Mouse (Mus musculus): ENCODE results near the gene Pnkp. TPM values are rescaled to one million over a fixed set of nuclear protein-coding genes. Genes with fewer than 3 reads are reported as not detected.

Pnkp gene
- polyA plus RNA-seq, 1 experiment from 2014 or later: 29.7 TPM

DNA sequence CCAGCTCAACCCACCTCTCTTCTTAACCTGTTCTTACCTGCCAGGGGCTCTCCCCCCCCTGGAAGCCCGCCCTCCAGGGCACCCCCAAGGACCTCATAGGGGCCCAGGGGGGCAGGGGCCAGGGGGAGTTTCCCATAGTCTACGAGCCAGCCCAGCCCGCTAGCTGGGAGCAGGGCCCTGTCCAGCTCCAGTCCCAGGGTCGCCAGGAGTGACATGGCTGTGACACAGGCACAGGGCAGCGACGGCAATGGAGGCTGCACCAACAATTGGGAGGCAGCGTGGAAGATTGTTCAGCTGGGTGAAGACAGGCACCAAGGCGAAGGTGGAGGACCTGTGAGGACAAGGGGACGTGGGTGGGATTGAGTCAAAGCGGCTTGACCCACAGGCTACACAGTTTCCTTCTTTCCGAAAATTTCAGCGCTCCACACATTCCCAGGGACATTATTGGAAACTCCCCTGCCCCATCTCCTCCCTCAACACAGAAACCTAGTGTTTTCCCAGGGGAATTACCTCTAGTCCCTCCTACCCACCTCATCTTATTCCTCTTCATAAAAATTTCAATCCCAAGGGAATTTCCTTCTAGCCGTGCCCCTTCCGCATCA is 41.9 kb upstream of the Pnkp start:
- no peak for DNase-seq (ENCODE audit: low spot score)
- Histone ChIP-seq H3K4me2 (ENCODE audit: low read length) (peak overlapping the region; percentile 60), H3K27me3 (replicated peaks; ENCODE audit: control insufficient read depth, insufficient read depth, low read length) (no peaks in the 10 kb centered on the region), H3K27ac (ENCODE audit: low read depth) (0 out of 2 replicates have a peak overlapping the region, but pooled peaks have one; percentile 97), H3K4me3 (ENCODE audit: low read depth, low read length) (peak overlapping the region; percentile 83), H3K36me3 (ENCODE audit: control insufficient read depth, insufficient read depth, low read length) (peaks cover 14% of the 10 kb centered on the region; the same call in 1 of the 2 replicates), H3K9ac (ENCODE audit: low read length) (peak overlapping the region; percentile 87), H3K9me3 (ENCODE audit: control insufficient read depth, low read length) (no peaks in the 10 kb centered on the region), H3K4me1 (replicated peaks; ENCODE audit: control insufficient read depth, insufficient read depth, low read length) (peaks cover 25% of the 10 kb centered on the region)
- 0 out of 2 replicates have a peak, but pooled peaks have one; percentile 1 for ATAC-seq (replicated peaks; ENCODE audit: low FRiP score, low TSS enrichment, low read depth)
- WGBS: 37% methylated on average over 14 of the region's 14 CpGs

DNA sequence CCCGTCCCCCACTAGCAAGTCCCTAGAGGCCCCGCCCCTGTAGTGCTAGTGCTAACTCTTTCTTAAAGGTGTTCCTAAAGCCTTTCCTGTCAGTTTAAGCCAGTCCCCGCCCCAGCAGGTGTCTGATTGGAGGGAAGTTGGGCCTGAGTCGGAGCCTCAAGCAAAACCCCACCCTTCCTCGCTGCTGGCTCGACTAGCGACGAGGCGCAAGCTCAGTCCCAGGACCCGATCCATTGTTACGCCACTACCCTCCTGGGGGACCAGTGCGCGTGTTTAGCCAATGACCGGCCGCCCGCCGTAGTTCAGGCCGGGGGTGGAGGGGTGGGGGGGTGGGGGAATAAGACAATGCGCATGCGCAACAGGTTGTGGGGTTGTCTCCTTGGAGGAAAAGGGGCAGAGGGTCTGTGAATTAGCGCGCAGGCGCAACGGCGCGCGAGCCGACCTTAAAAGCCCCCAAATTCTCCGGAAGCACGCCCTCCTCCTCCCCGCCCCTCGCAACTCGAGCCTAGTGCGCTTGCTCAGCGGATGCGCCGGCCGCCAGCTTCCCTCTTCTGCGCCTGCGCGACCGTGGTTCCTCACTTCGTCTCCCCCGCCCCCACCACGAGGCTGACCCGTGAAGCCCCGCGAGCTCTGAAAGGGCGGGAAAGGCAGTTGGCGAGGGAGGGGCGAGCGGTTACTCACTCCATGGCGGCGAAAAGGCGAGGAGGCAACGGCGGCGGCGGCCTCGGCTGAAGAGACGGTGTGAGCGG is 41.0 kb upstream of the Pnkp start, which contains the start of the genes Nup62 and Il4i1:
Gene Nup62, plus strand, starts transcription at position 368 of the 749 bp plus-strand sequence.
Gene Il4i1, plus strand, starts transcription at position 667 of the 749 bp plus-strand sequence.
- under 1% methylated on average over 60 of the region's 62 CpGs for WGBS

DNA sequence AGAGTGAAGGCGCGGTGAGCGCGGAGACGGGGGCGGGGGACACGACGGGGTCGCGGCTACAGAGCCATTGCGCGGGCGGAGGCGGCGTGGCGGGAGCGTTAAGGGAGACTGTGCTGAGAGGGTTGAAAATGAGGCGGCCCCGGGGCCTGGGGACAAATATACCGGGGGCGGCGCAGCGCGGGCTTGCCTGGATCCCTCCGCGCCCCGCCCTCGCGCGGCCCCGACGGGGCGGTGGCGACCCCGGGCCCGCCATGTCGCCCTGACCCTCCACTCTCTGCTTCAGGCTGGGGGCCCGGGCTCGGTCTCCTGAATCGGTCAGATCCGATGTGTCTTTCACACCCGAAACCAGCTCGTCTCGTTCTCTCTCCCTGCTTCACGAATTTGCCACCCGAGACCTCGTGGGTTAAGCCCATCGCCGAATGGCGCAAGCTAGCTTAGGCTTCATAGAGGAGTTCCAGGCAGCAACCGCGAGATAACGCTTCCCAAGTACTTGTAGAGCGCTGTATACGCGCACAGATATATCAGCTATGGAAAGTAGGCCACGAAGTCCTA is 40.4 kb upstream of the Pnkp start, which contains the start of gene Atf5:
Gene Atf5, minus strand, starts transcription at position 189 of the 552 bp plus-strand sequence.
- Histone ChIP-seq H3K27ac (ENCODE audit: low read depth) (peak within 1 kb of the TSS; percentile 97), H3K27me3 (replicated peaks; ENCODE audit: control insufficient read depth, insufficient read depth, low read length) (no peaks in the 10 kb centered on the region), H3K4me2 (ENCODE audit: low read length) (peak within 1 kb of the TSS; percentile 78), H3K9me3 (ENCODE audit: control insufficient read depth, low read length) (no peaks in the 10 kb centered on the region), H3K4me1 (replicated peaks; ENCODE audit: control insufficient read depth, insufficient read depth, low read length) (peaks cover 27% of the 10 kb centered on the region), H3K9ac (ENCODE audit: low read length) (peak within 1 kb of the TSS; percentile 87), H3K36me3 (ENCODE audit: control insufficient read depth, insufficient read depth, low read length) (peaks cover 14% of the 10 kb centered on the region; the same call in 1 of the 2 replicates), H3K4me3 (ENCODE audit: low read depth, low read length) (peak within 1 kb of the TSS; percentile 83)
- DNase-seq (ENCODE audit: low spot score) (peak; percentile 83), ATAC-seq (replicated peaks; ENCODE audit: low FRiP score, low TSS enrichment, low read depth) (peak; percentile 48)
- 2% methylated on average over 46 of the region's 57 CpGs for WGBS

More for the DNA sequence above, 41.0 kb upstream of the Pnkp start, which contains the start of the genes Nup62 and Il4i1:
- peak; percentile 98 for DNase-seq (ENCODE audit: low spot score)
- Histone ChIP-seq H3K27me3 (replicated peaks; ENCODE audit: control insufficient read depth, insufficient read depth, low read length) (no peaks in the 10 kb centered on the region), H3K27ac (ENCODE audit: low read depth) (peak within 1 kb of the TSS; percentile 97), H3K36me3 (ENCODE audit: control insufficient read depth, insufficient read depth, low read length) (peaks cover 14% of the 10 kb centered on the region; the same call in 1 of the 2 replicates), H3K4me2 (ENCODE audit: low read length) (peak within 1 kb of the TSS; percentile 78), H3K4me1 (replicated peaks; ENCODE audit: control insufficient read depth, insufficient read depth, low read length) (peaks cover 27% of the 10 kb centered on the region), H3K9ac (ENCODE audit: low read length) (peak within 1 kb of the TSS; percentile 87), H3K9me3 (ENCODE audit: control insufficient read depth, low read length) (no peaks in the 10 kb centered on the region), H3K4me3 (ENCODE audit: low read depth, low read length) (peak within 1 kb of the TSS; percentile 83)
- peak; percentile 93 for ATAC-seq (replicated peaks; ENCODE audit: low FRiP score, low TSS enrichment, low read depth)

DNA sequence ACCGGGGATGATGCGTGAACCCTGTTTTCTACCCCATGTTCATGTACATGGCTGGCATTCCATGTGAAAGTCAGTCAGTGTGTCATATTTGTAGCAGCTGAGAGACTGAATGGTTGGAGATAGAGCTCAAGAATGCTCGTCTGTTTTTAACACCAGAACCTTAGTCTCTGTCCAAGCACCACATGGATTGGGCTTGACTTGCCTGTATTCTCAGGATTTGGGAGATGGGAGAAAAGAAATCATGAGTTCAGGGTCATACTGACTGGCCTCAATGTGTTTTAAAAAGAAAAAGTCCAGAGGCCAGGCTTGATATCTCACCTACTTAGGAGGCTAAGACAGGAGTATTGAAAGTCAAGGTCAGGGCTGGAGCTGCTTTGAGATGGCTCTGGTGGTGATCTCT is 39.5 kb upstream of the Pnkp start:
- H3K4me2 ChIP-seq (ENCODE audit: low read length): peak overlapping the region; percentile 78
- no peaks in the 10 kb centered on the region for H3K9me3 ChIP-seq (ENCODE audit: control insufficient read depth, low read length)
- ATAC-seq (replicated peaks; ENCODE audit: low FRiP score, low TSS enrichment, low read depth): no peak
- peak overlapping the region; percentile 83 for H3K4me3 ChIP-seq (ENCODE audit: low read depth, low read length)
- H3K36me3 ChIP-seq (ENCODE audit: control insufficient read depth, insufficient read depth, low read length): peaks cover 13% of the 10 kb centered on the region; the same call in 1 of the 2 replicates
- H3K27me3 ChIP-seq (replicated peaks; ENCODE audit: control insufficient read depth, insufficient read depth, low read length): no peaks in the 10 kb centered on the region
- peaks cover 27% of the 10 kb centered on the region for H3K4me1 ChIP-seq (replicated peaks; ENCODE audit: control insufficient read depth, insufficient read depth, low read length)
- peak overlapping the region; percentile 87 for H3K9ac ChIP-seq (ENCODE audit: low read length)
- no peak for DNase-seq (ENCODE audit: low spot score)
- H3K27ac ChIP-seq (ENCODE audit: low read depth): no peak overlapping the region
- WGBS: 22% methylated on average over 3 of the region's 3 CpGs

DNA sequence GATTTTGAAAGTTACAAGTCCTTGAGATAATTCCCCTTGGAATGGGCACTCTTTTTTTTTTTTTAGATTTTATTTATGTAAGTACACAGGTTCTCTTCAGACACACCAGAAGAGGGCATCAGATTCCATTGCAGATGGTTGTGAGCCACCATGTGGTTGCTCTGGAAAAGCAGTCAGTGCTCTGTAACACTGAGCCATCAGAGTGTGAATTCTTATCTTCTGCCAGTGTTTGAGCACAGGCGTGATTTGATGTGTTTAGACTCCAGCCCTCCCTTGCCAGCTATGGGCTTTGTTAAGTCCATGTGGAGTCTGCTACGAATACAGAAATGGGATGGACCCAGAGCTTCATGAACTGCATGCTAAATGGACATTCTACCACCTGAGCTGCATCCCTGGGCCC is 38.8 kb upstream of the Pnkp start:
- Histone ChIP-seq H3K4me1 (replicated peaks; ENCODE audit: control insufficient read depth, insufficient read depth, low read length) (peaks cover 27% of the 10 kb centered on the region), H3K4me3 (ENCODE audit: low read depth, low read length) (peak overlapping the region; percentile 83), H3K36me3 (ENCODE audit: control insufficient read depth, insufficient read depth, low read length) (0 out of 2 replicates have a peak, but pooled peaks cover 6% of the 10 kb centered on the region), H3K4me2 (ENCODE audit: low read length) (peak overlapping the region; percentile 78), H3K27ac (ENCODE audit: low read depth) (no peak overlapping the region), H3K9ac (ENCODE audit: low read length) (peak overlapping the region; percentile 87; the same call in 1 of the 2 replicates), H3K9me3 (ENCODE audit: control insufficient read depth, low read length) (no peaks in the 10 kb centered on the region), H3K27me3 (replicated peaks; ENCODE audit: control insufficient read depth, insufficient read depth, low read length) (no peaks in the 10 kb centered on the region)
- 28% methylated on average over 2 of the region's 2 CpGs for WGBS
- no peak for ATAC-seq (replicated peaks; ENCODE audit: low FRiP score, low TSS enrichment, low read depth)
- peak; percentile 50 for DNase-seq (ENCODE audit: low spot score)

DNA sequence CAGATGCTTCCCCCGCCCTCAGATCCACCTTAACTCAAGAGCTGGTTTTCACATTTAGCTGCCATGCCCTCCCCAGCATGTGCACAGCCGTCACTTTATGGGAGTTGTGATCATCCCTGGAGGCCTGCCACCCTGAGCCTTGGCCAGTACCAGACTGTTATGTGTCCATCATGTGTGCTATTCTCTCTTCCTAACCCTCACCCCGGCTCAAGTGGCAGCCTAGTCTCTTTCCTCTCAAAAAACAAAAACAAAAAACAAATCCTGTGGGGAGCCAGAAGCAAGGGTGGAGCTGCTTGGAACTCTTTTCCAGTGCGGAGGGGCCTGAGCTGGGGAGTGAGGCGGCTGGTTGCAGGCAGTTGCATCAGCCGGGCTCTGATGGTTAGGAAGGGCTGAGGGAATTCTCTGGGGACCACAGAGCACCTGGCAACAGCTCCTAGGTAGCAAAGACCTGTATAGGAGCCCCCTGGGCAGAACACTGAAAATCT is 38.1 kb upstream of the Pnkp start:
- ATAC-seq (replicated peaks; ENCODE audit: low FRiP score, low TSS enrichment, low read depth): no peak
- Histone ChIP-seq H3K4me3 (ENCODE audit: low read depth, low read length) (peak overlapping the region; percentile 83), H3K36me3 (ENCODE audit: control insufficient read depth, insufficient read depth, low read length) (0 out of 2 replicates have a peak, but pooled peaks cover 5% of the 10 kb centered on the region), H3K27ac (ENCODE audit: low read depth) (no peak overlapping the region), H3K27me3 (replicated peaks; ENCODE audit: control insufficient read depth, insufficient read depth, low read length) (no peaks in the 10 kb centered on the region), H3K4me2 (ENCODE audit: low read length) (peak overlapping the region; percentile 78), H3K4me1 (replicated peaks; ENCODE audit: control insufficient read depth, insufficient read depth, low read length) (peaks cover 27% of the 10 kb centered on the region), H3K9ac (ENCODE audit: low read length) (peak overlapping the region; percentile 37; the same call in 1 of the 2 replicates), H3K9me3 (ENCODE audit: control insufficient read depth, low read length) (no peaks in the 10 kb centered on the region)
- peak; percentile 57 for DNase-seq (ENCODE audit: low spot score)
- WGBS: 49% methylated on average over 6 of the region's 6 CpGs

DNA sequence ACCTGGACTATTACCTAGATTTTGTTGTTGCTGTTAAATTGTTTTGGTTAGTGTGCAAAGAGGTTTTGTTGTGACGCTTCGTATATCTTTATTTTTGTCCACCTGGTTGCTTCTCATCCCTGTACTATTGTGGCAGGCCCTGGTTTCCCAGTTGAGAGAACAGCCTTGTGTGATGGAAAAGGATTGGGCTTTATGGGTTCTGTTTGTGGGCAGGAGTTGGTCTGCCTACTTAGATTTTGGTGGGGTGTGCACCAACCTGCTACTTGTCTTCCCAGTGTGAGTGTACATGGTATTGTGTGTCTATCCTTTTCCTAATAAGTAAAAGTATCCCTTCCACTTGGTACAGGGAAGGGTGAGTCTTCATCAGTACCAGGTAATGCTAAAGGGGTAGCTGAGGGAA is 37.5 kb upstream of the Pnkp start:
- Histone ChIP-seq H3K4me1 (replicated peaks; ENCODE audit: control insufficient read depth, insufficient read depth, low read length) (peaks cover 30% of the 10 kb centered on the region), H3K27me3 (replicated peaks; ENCODE audit: control insufficient read depth, insufficient read depth, low read length) (no peaks in the 10 kb centered on the region), H3K36me3 (ENCODE audit: control insufficient read depth, insufficient read depth, low read length) (no peaks in the 10 kb centered on the region), H3K9me3 (ENCODE audit: control insufficient read depth, low read length) (no peaks in the 10 kb centered on the region), H3K27ac (ENCODE audit: low read depth) (no peak overlapping the region), H3K9ac (ENCODE audit: low read length) (0 out of 2 replicates have a peak overlapping the region, but pooled peaks have one; percentile 37), H3K4me2 (ENCODE audit: low read length) (peak overlapping the region; percentile 78), H3K4me3 (ENCODE audit: low read depth, low read length) (peak overlapping the region; percentile 83; the same call in 1 of the 2 replicates)
- ATAC-seq (replicated peaks; ENCODE audit: low FRiP score, low TSS enrichment, low read depth): no peak
- WGBS: 77% methylated on average over 2 of the region's 2 CpGs
- DNase-seq (ENCODE audit: low spot score): no peak

DNA sequence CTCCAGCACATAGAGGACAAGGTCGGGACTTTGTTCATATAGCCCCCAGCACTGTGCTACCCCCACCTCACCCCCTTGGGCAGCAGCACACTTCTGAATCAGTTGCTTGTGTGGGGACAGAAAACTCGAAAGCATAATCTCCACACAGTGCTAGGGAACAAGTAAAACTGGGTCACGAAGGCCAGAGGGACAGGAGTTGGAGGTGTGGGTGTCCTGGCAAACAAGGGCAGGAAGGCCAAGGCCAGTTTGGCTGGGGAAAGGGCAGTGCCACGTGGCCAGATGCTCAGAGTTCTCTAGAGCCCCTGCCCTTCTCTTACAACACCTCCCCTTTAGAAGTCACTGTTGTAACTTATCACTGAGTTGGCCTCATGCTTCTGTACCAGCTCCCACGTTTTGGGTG is 37.1 kb upstream of the Pnkp start:
- no peak overlapping the region for H3K4me3 ChIP-seq (ENCODE audit: low read depth, low read length)
- 58% methylated on average over 5 of the region's 5 CpGs for WGBS
- no peaks in the 10 kb centered on the region for H3K27me3 ChIP-seq (replicated peaks; ENCODE audit: control insufficient read depth, insufficient read depth, low read length)
- DNase-seq (ENCODE audit: low spot score): peak; percentile 33
- ATAC-seq (replicated peaks; ENCODE audit: low FRiP score, low TSS enrichment, low read depth): no peak
- H3K27ac ChIP-seq (ENCODE audit: low read depth): no peak overlapping the region
- H3K36me3 ChIP-seq (ENCODE audit: control insufficient read depth, insufficient read depth, low read length): no peaks in the 10 kb centered on the region
- H3K4me1 ChIP-seq (replicated peaks; ENCODE audit: control insufficient read depth, insufficient read depth, low read length): peaks cover 30% of the 10 kb centered on the region
- H3K9ac ChIP-seq (ENCODE audit: low read length): no peak overlapping the region
- no peak overlapping the region for H3K4me2 ChIP-seq (ENCODE audit: low read length)
- H3K9me3 ChIP-seq (ENCODE audit: control insufficient read depth, low read length): no peaks in the 10 kb centered on the region
